Mouse (Mus musculus): Measurements from ENCODE around the gene Slc30a6. TPM values are rescaled to one million over a fixed set of nuclear protein-coding genes. Genes with fewer than 3 reads are reported as not detected.

Slc30a6 gene
- 22.3 TPM for polyA plus RNA-seq (2017; shearing (Covaris generic))

GRCm38 (mm10) chr17:74395383-74396065 is at the start of gene Slc30a6:
TSS of gene Slc30a6 (plus strand) at chr17:74395608.

GRCm38 (mm10) chr17:74458711-74459408 is 63.5 kb downstream of the Slc30a6 start, which contains the start of gene Nlrc4:
TSS of gene Nlrc4 (minus strand) at chr17:74459142.

Other genes with a start within 250 kb of the Slc30a6 start
- gene Memo1, start 100.1 kb upstream of the Slc30a6 start, polyA plus RNA-seq (2017; shearing (Covaris generic)), result 33.7 TPM
- 58.8 TPM for gene Dpy30, start 71.7 kb upstream of the Slc30a6 start, polyA plus RNA-seq (2017; shearing (Covaris generic))
- gene Spast, start 56.6 kb upstream of the Slc30a6 start, polyA plus RNA-seq (2017; shearing (Covaris generic)), result 22.7 TPM
- gene Nlrc4, start 63.5 kb downstream of the Slc30a6 start, polyA plus RNA-seq (2017; shearing (Covaris generic)), result 3.3 TPM
- 125 TPM for gene Yipf4, start 93.9 kb downstream of the Slc30a6 start, polyA plus RNA-seq (2017; shearing (Covaris generic))
- gene Birc6, start 132.7 kb downstream of the Slc30a6 start, polyA plus RNA-seq (2017; shearing (Covaris generic)), result 53.0 TPM